Mouse (Mus musculus) midbrain, postnatal 0 days (tissue): ENCODE measurements around the gene Itga9. TPM values are rescaled to one million over a fixed set of nuclear protein-coding genes. Genes with fewer than 3 reads are reported as not detected.

Source experiments
- ATAC-seq: fragments of 200-750 bp; cut with Nextera tagmentation; 2 replicates; pipeline ENCODE4 v1.8.0; 2017; ENCODE audit warnings: moderate number of reproducible peaks, mild to moderate bottlenecking, moderate TSS enrichment, moderate library complexity; ENCODE audit not compliant: low FRiP score
- DNase-seq: peaks from one replicate; pipeline ENCODE4 v3.0.0-alpha.2; 2015; ENCODE audit warnings: low spot score
- H3K27ac ChIP-seq: fragments of 300-500 bp; sonication (generic); 2 replicates; pipeline ENCODE4 v1.5.1; 2014; ENCODE audit warnings: low read depth, mild to moderate bottlenecking, low read length, mixed read lengths
- H3K27me3 ChIP-seq: fragments of 300-500 bp; sonication (generic); 2 replicates; pipeline ENCODE4 v1.6.1; 2014; ENCODE audit warnings: low read length, control low read depth, mixed read lengths; ENCODE audit not compliant: insufficient read depth
- H3K36me3 ChIP-seq: fragments of 300-500 bp; sonication (generic); 2 replicates; pipeline ENCODE4 v1.6.1; 2014; ENCODE audit warnings: low read length, control low read depth, mixed read lengths; ENCODE audit not compliant: insufficient read depth
- H3K4me1 ChIP-seq: fragments of 300-500 bp; sonication (generic); 2 replicates; pipeline ENCODE4 v1.6.1; 2014; ENCODE audit warnings: mild to moderate bottlenecking, control low read depth, antibody characterized with exemption, low read length, mixed read lengths; ENCODE audit not compliant: insufficient read depth
- H3K4me2 ChIP-seq: fragments of 300-500 bp; sonication (generic); 2 replicates; pipeline ENCODE4 v1.6.1; 2014; ENCODE audit warnings: low read depth, mild to moderate bottlenecking, low read length, mixed read lengths; ENCODE audit not compliant: poor library complexity, severe bottlenecking
- H3K4me3 ChIP-seq: fragments of 300-500 bp; sonication (generic); 2 replicates; pipeline ENCODE4 v1.5.1; 2014; ENCODE audit warnings: low read depth, mild to moderate bottlenecking, low read length, moderate library complexity
- H3K9ac ChIP-seq: fragments of 300-500 bp; sonication (generic); replicated peaks from 2 replicates; pipeline ENCODE4 v1.6.1; 2014; ENCODE audit warnings: mild to moderate bottlenecking, low read length, moderate library complexity, mixed read lengths; ENCODE audit not compliant: poor library complexity, severe bottlenecking
- H3K9me3 ChIP-seq: fragments of 300-500 bp; sonication (generic); 2 replicates; pipeline ENCODE4 v1.6.1; 2016; ENCODE audit warnings: low read length, control low read depth
- CTCF ChIP-seq: IDR thresholded peaks from 2 replicates; pipeline ENCODE4 v1.5.1; 2016; ENCODE audit warnings: antibody characterized with exemption, mild to moderate bottlenecking
- WGBS: fragments of 180-500 bp; shearing (Covaris S2); extraction: QIAGEN DNeasy Blood & Tissue Kit; methylation state at CpG from one replicate; pipeline ENCODE4 v1.1.7; 2014; 5-methylcytosine and 5-hydroxymethylcytosine counted together
- polyA plus RNA-seq: library from polyadenylated mRNA; unstranded; fragments of >200 nt; fragmentation: Nextera tagmentation; extraction: Ambion mirVana; gene quantifications from 2 replicates; pipeline ENCODE4 v1.2.1, GENCODE M21; 2015
- total RNA-seq: library from RNA; depleted of rRNA; stranded (reverse); fragments of >200 nt; gene quantifications from 2 replicates; pipeline ENCODE4 v1.2.3, GENCODE M21; 2014

The Itga9 gene
- total and polyA plus RNA-seq, 2 experiments from 2014 or later: 1.1 to 8.2 TPM

GRCm38 (mm10) chr9:118815543-118815942 lies 209.1 kb downstream of the Itga9 start:
- peak; percentile 44 for TF ChIP-seq CTCF
- no peak overlapping the region for H3K4me2 ChIP-seq
- DNase-seq (no peak), ATAC-seq (no peak)
- no peaks in the 10 kb centered on the region for H3K9me3 ChIP-seq
- no peaks in the 10 kb centered on the region for H3K36me3 ChIP-seq
- H3K4me3 ChIP-seq: no peak overlapping the region
- 98% methylated on average over 8 of the region's 8 CpGs for WGBS
- H3K9ac ChIP-seq: no peak overlapping the region
- no peaks in the 10 kb centered on the region for H3K4me1 ChIP-seq
- no peak overlapping the region for H3K27ac ChIP-seq
- no peaks in the 10 kb centered on the region for H3K27me3 ChIP-seq

GRCm38 (mm10) chr9:118818508-118818907 lies 212.0 kb downstream of the Itga9 start:
- no peak overlapping the region for H3K9ac ChIP-seq
- no peaks in the 10 kb centered on the region for H3K9me3 ChIP-seq
- H3K36me3 ChIP-seq: no peaks in the 10 kb centered on the region
- 67% methylated on average over 3 of the region's 3 CpGs for WGBS
- no peak overlapping the region for H3K4me2 ChIP-seq
- ATAC-seq: no peak
- no peak for TF ChIP-seq CTCF
- no peaks in the 10 kb centered on the region for H3K4me1 ChIP-seq
- peak; percentile 60 for DNase-seq
- no peaks in the 10 kb centered on the region for H3K27me3 ChIP-seq
- H3K27ac ChIP-seq: no peak overlapping the region
- no peak overlapping the region for H3K4me3 ChIP-seq

GRCm38 (mm10) chr9:118821220-118822185 lies 215.0 kb downstream of the Itga9 start:
- no peak overlapping the region for H3K4me3 ChIP-seq
- H3K4me1 ChIP-seq: no peaks in the 10 kb centered on the region
- no peak overlapping the region for H3K9ac ChIP-seq
- H3K4me2 ChIP-seq: no peak overlapping the region
- no peak overlapping the region for H3K27ac ChIP-seq
- ATAC-seq (0 out of 2 replicates have a peak, but pooled peaks have one; percentile 23), DNase-seq (peak; percentile 8)
- TF ChIP-seq CTCF: no peak
- no peaks in the 10 kb centered on the region for H3K36me3 ChIP-seq
- H3K9me3 ChIP-seq: no peaks in the 10 kb centered on the region
- 48% methylated on average over 21 of the region's 21 CpGs for WGBS
- H3K27me3 ChIP-seq: no peaks in the 10 kb centered on the region

GRCm38 (mm10) chr9:118822186-118822555 lies 215.7 kb downstream of the Itga9 start:
- H3K27me3 ChIP-seq: no peaks in the 10 kb centered on the region
- no peaks in the 10 kb centered on the region for H3K9me3 ChIP-seq
- no peak overlapping the region for H3K27ac ChIP-seq
- TF ChIP-seq CTCF: no peak
- ATAC-seq (no peak), DNase-seq (no peak)
- no peak overlapping the region for H3K9ac ChIP-seq
- WGBS: 66% methylated on average over 3 of the region's 3 CpGs
- no peak overlapping the region for H3K4me3 ChIP-seq
- H3K4me1 ChIP-seq: no peaks in the 10 kb centered on the region
- no peaks in the 10 kb centered on the region for H3K36me3 ChIP-seq
- no peak overlapping the region for H3K4me2 ChIP-seq

GRCm38 (mm10) chr9:118822581-118822980 lies 216.1 kb downstream of the Itga9 start:
- 97% methylated on average over 2 of the region's 2 CpGs for WGBS

GRCm38 (mm10) chr9:118831080-118831479 lies 224.6 kb downstream of the Itga9 start:
- ATAC-seq: no peak
- H3K4me2 ChIP-seq: no peak overlapping the region; the same call in 1 of the 2 replicates
- H3K4me1 ChIP-seq: no peaks in the 10 kb centered on the region
- DNase-seq: peak; percentile 80
- H3K36me3 ChIP-seq: no peaks in the 10 kb centered on the region
- no peak overlapping the region for H3K4me3 ChIP-seq
- no peaks in the 10 kb centered on the region for H3K27me3 ChIP-seq
- H3K27ac ChIP-seq: no peak overlapping the region
- no peaks in the 10 kb centered on the region for H3K9me3 ChIP-seq
- TF ChIP-seq CTCF: no peak
- no peak overlapping the region for H3K9ac ChIP-seq
- 49% methylated on average over 11 of the region's 11 CpGs for whole genome bisulfite sequencing

More at GRCm38 (mm10) chr9:118822581-118822980, 216.1 kb downstream of the Itga9 start:
- no peaks in the 10 kb centered on the region for H3K36me3 ChIP-seq
- DNase-seq (no peak), ATAC-seq (no peak)
- no peak overlapping the region for H3K27ac ChIP-seq
- H3K27me3 ChIP-seq: no peaks in the 10 kb centered on the region
- no peak overlapping the region for H3K4me2 ChIP-seq
- TF ChIP-seq CTCF: no peak
- no peak overlapping the region for H3K4me3 ChIP-seq
- no peak overlapping the region for H3K9ac ChIP-seq
- H3K4me1 ChIP-seq: no peaks in the 10 kb centered on the region
- no peaks in the 10 kb centered on the region for H3K9me3 ChIP-seq
